Mouse (Mus musculus) cerebellum, adult 18-20 months (tissue): ENCODE results near the gene Ube2d3.
"Not testable (repeated sequence)": the region's sequence is repeated elsewhere in the genome, so short reads cannot be mapped to it uniquely, and the experiment has no call there.

Experiments used
- DNase-seq, 2 experiments: peaks; one replicate each; pipeline ENCODE4 v3.0.0; 2021

Ube2d3 gene

GRCm38 (mm10) chr3:135438913-135439531 lies 1.1 kb downstream of the Ube2d3 start:
- peak; percentile 74 to 87 for DNase-seq

GRCm38 (mm10) chr3:135439651-135440050 lies 1.7 kb downstream of the Ube2d3 start:
- no peak for DNase-seq

- peak in 1 of 2 experiments; percentile 13 for DNase-seq
Measured at GRCm38 (mm10) chr3:135440221-135440620, 2.3 kb downstream of the Ube2d3 start.

GRCm38 (mm10) chr3:135440621-135441020 lies 2.7 kb downstream of the Ube2d3 start:
- DNase-seq, result no peak

GRCm38 (mm10) chr3:135444930-135445329 lies 7.0 kb downstream of the Ube2d3 start:
- DNase-seq, result no peak

GRCm38 (mm10) chr3:135458981-135459380 lies 21.0 kb downstream of the Ube2d3 start:
- DNase-seq, result no peak

GRCm38 (mm10) chr3:135468402-135468801 lies 30.5 kb downstream of the Ube2d3 start:
- DNase-seq, result no peak

- DNase-seq, result peak in 1 of 2 experiments; percentile 15
Measured at GRCm38 (mm10) chr3:135469146-135469545, 31.2 kb downstream of the Ube2d3 start.

GRCm38 (mm10) chr3:135469974-135470373 lies 32.0 kb downstream of the Ube2d3 start:
- peak; percentile 81 to 87 for DNase-seq

- DNase-seq, result no peak
Measured at GRCm38 (mm10) chr3:135470823-135471222, 32.9 kb downstream of the Ube2d3 start.

GRCm38 (mm10) chr3:135475025-135475424 lies 37.1 kb downstream of the Ube2d3 start:
- DNase-seq, result no peak

GRCm38 (mm10) chr3:135476286-135476685 lies 38.3 kb downstream of the Ube2d3 start:
- DNase-seq, result no peak

GRCm38 (mm10) chr3:135476977-135477376 lies 39.0 kb downstream of the Ube2d3 start:
- DNase-seq, result no peak

- not testable (repeated sequence) for DNase-seq
Measured at GRCm38 (mm10) chr3:135479090-135479489, 41.1 kb downstream of the Ube2d3 start.

- no peak for DNase-seq
Measured at GRCm38 (mm10) chr3:135480767-135481166, 42.8 kb downstream of the Ube2d3 start.

- no peak for DNase-seq
Measured at GRCm38 (mm10) chr3:135481608-135482007, 43.7 kb downstream of the Ube2d3 start.

GRCm38 (mm10) chr3:135484650-135485049 lies 46.7 kb downstream of the Ube2d3 start:
- DNase-seq, result not testable (repeated sequence)

- DNase-seq, result peak; percentile 85
Measured at GRCm38 (mm10) chr3:135485128-135485899, 47.4 kb downstream of the Ube2d3 start, which contains the start of gene Manba. Gene Manba (plus strand): TSS chr3:135485611.

GRCm38 (mm10) chr3:135485900-135486241 lies 47.9 kb downstream of the Ube2d3 start:
- no peak for DNase-seq

- no peak for DNase-seq
Measured at GRCm38 (mm10) chr3:135486351-135486750, 48.4 kb downstream of the Ube2d3 start.

GRCm38 (mm10) chr3:135487803-135488202 lies 49.9 kb downstream of the Ube2d3 start:
- no peak for DNase-seq

GRCm38 (mm10) chr3:135489865-135490520 lies 52.0 kb downstream of the Ube2d3 start:
- no peak for DNase-seq

- no peak for DNase-seq
Measured at GRCm38 (mm10) chr3:135491102-135491501, 53.2 kb downstream of the Ube2d3 start.

GRCm38 (mm10) chr3:135493320-135493719 lies 55.4 kb downstream of the Ube2d3 start:
- not testable (repeated sequence) for DNase-seq
